ENCODE assay signal across 30 mouse cellular contexts in the genomic region with DNA sequence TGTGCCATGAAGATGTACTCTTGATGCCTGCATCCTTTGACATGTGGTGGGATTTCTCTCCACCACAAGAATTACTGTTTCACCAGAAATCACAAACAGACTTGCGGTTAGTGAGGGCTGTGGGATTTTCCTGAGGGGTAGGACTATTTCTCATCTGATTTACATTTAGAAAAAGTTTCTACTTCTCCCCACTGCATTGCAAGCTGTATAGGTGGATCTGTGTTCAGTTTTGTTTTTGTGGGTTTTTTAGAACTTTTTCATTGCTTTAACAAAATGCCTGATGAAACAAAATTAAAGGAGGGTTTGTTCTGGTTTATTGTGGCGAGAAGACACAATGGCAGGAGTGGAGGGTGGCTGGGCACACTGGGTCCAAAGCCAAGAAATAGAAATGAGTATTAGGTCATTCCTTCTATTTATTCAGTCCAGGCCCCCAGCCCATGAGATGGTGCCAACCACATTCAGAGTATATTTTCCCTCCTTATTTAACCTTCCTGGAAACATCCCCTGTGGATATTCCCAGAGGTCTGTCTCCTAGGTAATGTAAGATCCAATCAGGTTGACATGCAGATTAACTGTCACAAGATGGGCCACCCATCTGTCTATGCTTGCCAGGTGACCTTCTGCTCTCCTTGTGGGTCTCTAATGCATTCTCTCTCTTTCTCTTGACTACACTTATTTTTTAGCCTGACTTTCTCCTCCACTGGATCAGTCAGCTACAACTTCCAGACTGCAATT.
DNase-seq lines count a peak whose midpoint lies in the region; ATAC-seq and TF ChIP-seq lines count a peak whose summit lies in the region.
"Had no signal": no experiment of that assay in that cellular context is flagged by ENCODE, and none has a peak within 500 bp of the region (broad histone marks: within the 10 kb centered on the region; RNA-seq: fewer than 3 reads in every experiment).

No protein-coding gene starts in this region.

- no peaks in the 10 kb centered on the region for H3K36me3 ChIP-seq in forebrain, embryonic 14.5 days (ENCODE audit: control insufficient read depth, insufficient read depth, low read length)
- H3K36me3 ChIP-seq in forebrain, embryonic 11.5 days (ENCODE audit: control insufficient read depth, insufficient read depth, low read length) = no peaks in the 10 kb centered on the region
- no peaks in the 10 kb centered on the region for H3K36me3 ChIP-seq in hindbrain, postnatal 0 days (ENCODE audit: insufficient read depth, low read length)
- H3K36me3 ChIP-seq in hindbrain, embryonic 12.5 days = no peaks in the 10 kb centered on the region
- no peaks in the 10 kb centered on the region for H3K36me3 ChIP-seq in forebrain, postnatal 0 days (ENCODE audit: insufficient read depth)
- H3K36me3 ChIP-seq: embryonic facial prominence, embryonic 12.5 days; limb, embryonic 12.5 days; liver, embryonic 15.5 days; midbrain, embryonic 10.5 days; neural tube, embryonic 12.5 days had no signal

- no peaks in the 10 kb centered on the region for H3K9me3 ChIP-seq in forebrain, embryonic 14.5 days (replicated peaks; ENCODE audit: control insufficient read depth, low read length)
- H3K9me3 ChIP-seq in forebrain, embryonic 11.5 days (ENCODE audit: control insufficient read depth, low read length) = no peaks in the 10 kb centered on the region
- H3K9me3 ChIP-seq in hindbrain, postnatal 0 days (ENCODE audit: low read length) = no peaks in the 10 kb centered on the region
- H3K9me3 ChIP-seq in hindbrain, embryonic 12.5 days (replicated peaks) = no peaks in the 10 kb centered on the region
- H3K9me3 ChIP-seq in forebrain, postnatal 0 days (ENCODE audit: low read length) = no peaks in the 10 kb centered on the region
- H3K9me3 ChIP-seq: embryonic facial prominence, embryonic 12.5 days; limb, embryonic 12.5 days; liver, embryonic 15.5 days; midbrain, embryonic 10.5 days; neural tube, embryonic 12.5 days had no signal

- H3K27ac ChIP-seq in forebrain, embryonic 14.5 days (ENCODE audit: low read depth, low read length) = no peak overlapping the region; the same call in 1 of the 2 replicates
- H3K27ac ChIP-seq in forebrain, embryonic 11.5 days (ENCODE audit: low read depth, low read length) = no peak overlapping the region
- no peak overlapping the region for H3K27ac ChIP-seq in hindbrain, postnatal 0 days
- no peak overlapping the region for H3K27ac ChIP-seq in hindbrain, embryonic 12.5 days
- no peak overlapping the region for H3K27ac ChIP-seq in forebrain, postnatal 0 days (ENCODE audit: low read depth, low read length)
- H3K27ac ChIP-seq: embryonic facial prominence, embryonic 12.5 days; limb, embryonic 12.5 days; liver, embryonic 15.5 days; midbrain, embryonic 10.5 days; neural tube, embryonic 12.5 days had no signal

- TF ChIP-seq CTCF in hindbrain, postnatal 0 days (IDR thresholded peaks at IDR 0.05; ENCODE audit: low read depth) = no peak
- no peak for TF ChIP-seq CTCF in forebrain, postnatal 0 days (IDR thresholded peaks at IDR 0.05; ENCODE audit: low read depth)

- H3K4me1 ChIP-seq in forebrain, embryonic 14.5 days (ENCODE audit: control insufficient read depth, insufficient read depth, low read length) = 0 out of 2 replicates have a peak, but pooled peaks cover 4% of the 10 kb centered on the region
- H3K4me1 ChIP-seq in forebrain, embryonic 11.5 days (replicated peaks; ENCODE audit: control insufficient read depth, insufficient read depth, low read length) = no peaks in the 10 kb centered on the region
- H3K4me1 ChIP-seq in hindbrain, postnatal 0 days (ENCODE audit: insufficient read depth, low read length) = no peaks in the 10 kb centered on the region; the same call in 1 of the 2 replicates
- no peaks in the 10 kb centered on the region for H3K4me1 ChIP-seq in hindbrain, embryonic 12.5 days
- H3K4me1 ChIP-seq in forebrain, postnatal 0 days (ENCODE audit: insufficient read depth) = no peaks in the 10 kb centered on the region
- H3K4me1 ChIP-seq: embryonic facial prominence, embryonic 12.5 days; limb, embryonic 12.5 days; liver, embryonic 15.5 days; midbrain, embryonic 10.5 days; neural tube, embryonic 12.5 days had no signal

- no peak overlapping the region for H3K4me3 ChIP-seq in forebrain, embryonic 14.5 days (ENCODE audit: low read depth, low read length)
- no peak overlapping the region for H3K4me3 ChIP-seq in forebrain, embryonic 11.5 days (ENCODE audit: low read depth, low read length)
- H3K4me3 ChIP-seq in hindbrain, postnatal 0 days (ENCODE audit: low read length) = no peak overlapping the region
- H3K4me3 ChIP-seq in hindbrain, embryonic 12.5 days = no peak overlapping the region
- no peak overlapping the region for H3K4me3 ChIP-seq in forebrain, postnatal 0 days (ENCODE audit: low read depth, low read length)
- H3K4me3 ChIP-seq: embryonic facial prominence, embryonic 12.5 days; limb, embryonic 12.5 days; liver, embryonic 15.5 days; midbrain, embryonic 10.5 days; myocyte; neural tube, embryonic 12.5 days had no signal

- peak; percentile 94 for ATAC-seq in forebrain, embryonic 14.5 days
- ATAC-seq in forebrain, embryonic 11.5 days (replicated peaks; ENCODE audit: low FRiP score) = no peak
- ATAC-seq in hindbrain, postnatal 0 days = peak; percentile 63
- ATAC-seq in hindbrain, embryonic 12.5 days (ENCODE audit: low FRiP score) = no peak
- ATAC-seq in forebrain, postnatal 0 days = peak; percentile 29; the same call in 1 of the 2 replicates
- ATAC-seq: activated CD4-positive, CD25-positive, alpha-beta regulatory T cell, adult 4 months; CD4-positive, CD25-positive, alpha-beta regulatory T cell, adult 4 months; intestine, postnatal 0 days; midbrain, embryonic 16.5 days had no signal

- DNase-seq in forebrain, embryonic 14.5 days (ENCODE audit: low spot score) = peak; percentile 73
- DNase-seq in forebrain, embryonic 11.5 days (ENCODE audit: low spot score) = no peak
- peak; percentile 49 for DNase-seq in hindbrain, postnatal 0 days (ENCODE audit: low spot score)
- DNase-seq in Muller cell, postnatal 12 days (ENCODE audit: inconsistent ontology term) = peak; percentile 92
- DNase-seq in forebrain, postnatal 0 days = peak; percentile 6
- no peak for DNase-seq in layer of hippocampus, adult 8-10 months (ENCODE audit: low spot score in 2 of 2)
- DNase-seq: adrenal gland, adult 2 months; adrenal gland, postnatal 36 days; cerebellum, adult 8-10 months; cerebellum, postnatal 36 days; gastrocnemius, postnatal 10 days; heart, postnatal 14 days; kidney, adult 9 months; kidney, postnatal 10 days; layer of hippocampus, adult 9-11 months; lung, embryonic 14.5 days; lung, postnatal 14 days; thymus, adult 2 months; thymus, postnatal 36 days had no signal

- H3K9ac ChIP-seq in forebrain, embryonic 14.5 days (ENCODE audit: low read length) = no peak overlapping the region
- H3K9ac ChIP-seq in forebrain, embryonic 11.5 days (ENCODE audit: low read length) = no peak overlapping the region
- H3K9ac ChIP-seq in hindbrain, postnatal 0 days (replicated peaks; ENCODE audit: low read length) = no peak overlapping the region
- H3K9ac ChIP-seq in hindbrain, embryonic 12.5 days = no peak overlapping the region
- no peak overlapping the region for H3K9ac ChIP-seq in forebrain, postnatal 0 days
- H3K9ac ChIP-seq: embryonic facial prominence, embryonic 12.5 days; limb, embryonic 12.5 days; liver, embryonic 15.5 days; lung, embryonic 14.5 days; neural tube, embryonic 12.5 days had no signal

- H3K27me3 ChIP-seq in forebrain, embryonic 14.5 days (replicated peaks; ENCODE audit: control insufficient read depth, insufficient read depth, low read length) = no peaks in the 10 kb centered on the region
- no peaks in the 10 kb centered on the region for H3K27me3 ChIP-seq in forebrain, embryonic 11.5 days (ENCODE audit: control insufficient read depth, insufficient read depth, low read length)
- no peaks in the 10 kb centered on the region for H3K27me3 ChIP-seq in hindbrain, postnatal 0 days (ENCODE audit: insufficient read depth, low read length)
- no peaks in the 10 kb centered on the region for H3K27me3 ChIP-seq in hindbrain, embryonic 12.5 days
- no peaks in the 10 kb centered on the region for H3K27me3 ChIP-seq in forebrain, postnatal 0 days (ENCODE audit: insufficient read depth, low read length)
- H3K27me3 ChIP-seq: embryonic facial prominence, embryonic 12.5 days; limb, embryonic 12.5 days; liver, embryonic 15.5 days; neural tube, embryonic 12.5 days had no signal

- H3K4me2 ChIP-seq in forebrain, embryonic 14.5 days (ENCODE audit: low read length) = no peak overlapping the region
- no peak overlapping the region for H3K4me2 ChIP-seq in forebrain, embryonic 11.5 days (ENCODE audit: low read depth, low read length, severe bottlenecking)
- H3K4me2 ChIP-seq in hindbrain, postnatal 0 days (ENCODE audit: low read depth, low read length) = no peak overlapping the region
- no peak overlapping the region for H3K4me2 ChIP-seq in hindbrain, embryonic 12.5 days (replicated peaks)
- no peak overlapping the region for H3K4me2 ChIP-seq in forebrain, postnatal 0 days (ENCODE audit: low read depth)
- H3K4me2 ChIP-seq: embryonic facial prominence, embryonic 12.5 days; limb, embryonic 12.5 days; liver, embryonic 15.5 days; lung, embryonic 14.5 days; neural tube, embryonic 12.5 days had no signal

- 33% methylated on average over 2 of the region's 2 CpGs for WGBS in forebrain, embryonic 14.5 days
- WGBS in forebrain, embryonic 11.5 days = 85% methylated on average over 2 of the region's 2 CpGs
- WGBS in hindbrain, postnatal 0 days = 60% methylated on average over 2 of the region's 2 CpGs
- 80% methylated on average over 2 of the region's 2 CpGs for WGBS in hindbrain, embryonic 12.5 days
- WGBS in forebrain, postnatal 0 days = 52% methylated on average over 2 of the region's 2 CpGs

Comparison
In these comparisons a context has a peak if more than half of its experiments do, and no peak if none do; other contexts are left out.
1. ATAC-seq: peak in forebrain, embryonic 14.5 days (single experiment), hindbrain, postnatal 0 days (single experiment) and forebrain, postnatal 0 days (single experiment); none in forebrain, embryonic 11.5 days (single experiment) and hindbrain, embryonic 12.5 days (single experiment).
2. DNase-seq: peak in forebrain, embryonic 14.5 days (single experiment), hindbrain, postnatal 0 days (single experiment), Muller cell, postnatal 12 days (single experiment) and forebrain, postnatal 0 days (single experiment); none in forebrain, embryonic 11.5 days (single experiment) and layer of hippocampus, adult 8-10 months (0 of 2).